Mouse (Mus musculus) telencephalon, adult 2 months (tissue): ENCODE measurements around the gene Foxo3.

Experiments used
- DNase-seq: peaks from one replicate; pipeline ENCODE4 v3.0.0-alpha.2; 2011; ENCODE audit warnings: low read depth, low spot score

Gene Foxo3

GRCm38 (mm10) chr10:42251749-42252323, 24.7 kb downstream of the Foxo3 start:
- DNase-seq: no peak

- no peak for DNase-seq
Observed at GRCm38 (mm10) chr10:42251203-42251602, 25.4 kb downstream of the Foxo3 start.

DNA sequence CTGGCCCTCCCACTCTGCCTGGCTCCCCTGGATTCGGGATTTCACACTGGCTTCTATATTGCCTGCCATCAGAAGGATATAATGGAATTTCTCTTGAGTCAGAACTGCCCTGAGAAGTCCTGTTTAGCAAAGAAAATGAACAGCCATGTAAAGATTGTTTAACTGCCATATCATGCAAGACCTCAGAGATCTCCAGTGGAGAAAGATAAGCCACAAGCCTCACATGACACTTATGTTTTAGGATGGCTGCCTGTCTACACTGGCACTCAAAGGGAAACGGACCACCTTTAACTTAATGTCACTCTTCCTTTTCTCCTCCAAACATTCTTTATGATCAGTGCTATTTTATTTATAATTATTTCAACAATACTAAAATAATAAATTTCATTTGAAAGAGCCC, 26.6 kb downstream of the Foxo3 start:
- no peak for DNase-seq

DNA sequence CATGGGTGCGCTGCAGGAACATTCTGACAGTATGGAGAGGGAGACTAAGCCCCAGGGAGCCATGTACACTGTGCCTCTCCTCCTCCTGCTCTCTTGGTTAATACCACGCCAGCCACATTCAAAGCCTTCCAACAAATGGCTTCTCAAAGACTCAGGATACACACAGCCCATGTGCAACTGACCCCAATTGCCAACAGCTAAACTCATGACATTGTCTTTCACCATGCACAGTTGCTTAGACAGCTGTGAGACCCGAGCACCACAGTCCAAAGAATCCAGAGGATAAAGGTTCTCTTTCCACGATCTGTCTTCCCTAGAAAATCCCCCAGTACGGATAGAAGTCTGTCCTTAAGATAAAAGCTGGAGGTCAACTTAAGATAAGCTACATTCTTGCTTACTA, 27.9 kb downstream of the Foxo3 start:
- DNase-seq: no peak

DNA sequence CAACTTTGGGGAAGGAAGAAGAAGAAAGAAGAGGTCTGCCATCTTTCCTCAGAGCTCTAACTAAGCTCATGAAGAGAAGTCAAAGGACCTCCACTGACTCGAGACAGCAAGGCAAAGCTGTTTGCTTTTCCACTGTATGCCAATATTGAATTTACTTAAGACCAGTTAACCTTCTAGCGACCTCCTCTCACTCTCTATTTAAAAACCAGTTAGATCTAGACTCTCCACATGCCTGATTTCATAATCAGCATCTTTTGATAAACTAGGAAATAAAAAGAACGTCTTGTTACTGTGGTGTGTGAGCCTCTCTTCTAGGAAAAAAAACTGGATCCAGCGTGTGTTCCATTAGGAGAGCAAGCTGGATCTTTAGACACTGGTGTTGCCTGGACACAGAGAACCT, 28.4 kb downstream of the Foxo3 start:
- no peak for DNase-seq

- no peak for DNase-seq
Observed at GRCm38 (mm10) chr10:42247125-42247816, 29.3 kb downstream of the Foxo3 start.

GRCm38 (mm10) chr10:42246483-42246882, 30.1 kb downstream of the Foxo3 start:
- no peak for DNase-seq

DNA sequence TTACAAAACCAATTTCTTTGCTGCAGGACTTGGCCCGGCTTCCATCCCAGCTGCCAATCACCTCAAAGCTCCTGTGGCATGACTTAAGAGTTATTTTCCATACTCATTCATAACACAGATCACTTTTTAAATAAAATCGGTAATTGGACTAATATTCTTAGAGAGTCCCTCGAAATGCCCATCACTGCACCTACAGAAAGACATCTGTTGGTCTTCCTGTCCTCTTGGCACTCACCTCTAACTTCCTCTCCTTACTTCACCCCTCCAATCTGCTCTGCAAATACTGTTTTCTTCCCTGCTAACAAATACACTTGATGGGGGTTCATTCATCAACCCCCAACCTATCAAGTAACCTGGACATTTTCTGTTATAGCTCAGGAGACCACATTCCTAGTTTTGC, 30.9 kb downstream of the Foxo3 start:
- no peak for DNase-seq

DNA sequence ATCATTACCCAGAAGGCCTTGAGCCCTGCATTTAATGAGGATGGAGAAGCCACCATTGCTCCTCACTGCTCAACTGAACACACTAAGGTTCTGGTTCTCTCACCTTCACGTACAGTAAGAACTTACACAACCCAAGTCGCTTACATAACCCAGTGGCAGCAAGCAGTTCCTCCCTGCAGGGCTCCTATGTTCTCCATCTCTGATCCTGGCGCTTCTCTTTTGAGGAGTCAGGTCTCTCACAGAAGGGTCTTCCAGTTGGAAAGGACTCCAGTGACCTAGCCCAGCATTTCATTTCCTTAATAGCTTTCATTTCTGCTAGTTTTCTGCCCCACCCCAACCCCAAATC, 31.3 kb downstream of the Foxo3 start:
- DNase-seq: no peak

- no peak for DNase-seq
Observed at GRCm38 (mm10) chr10:42244420-42245255, 31.9 kb downstream of the Foxo3 start.

- no peak for DNase-seq
Observed at GRCm38 (mm10) chr10:42243925-42244324, 32.6 kb downstream of the Foxo3 start.

- DNase-seq: no peak
Observed at GRCm38 (mm10) chr10:42242484-42242883, 34.1 kb downstream of the Foxo3 start.

DNA sequence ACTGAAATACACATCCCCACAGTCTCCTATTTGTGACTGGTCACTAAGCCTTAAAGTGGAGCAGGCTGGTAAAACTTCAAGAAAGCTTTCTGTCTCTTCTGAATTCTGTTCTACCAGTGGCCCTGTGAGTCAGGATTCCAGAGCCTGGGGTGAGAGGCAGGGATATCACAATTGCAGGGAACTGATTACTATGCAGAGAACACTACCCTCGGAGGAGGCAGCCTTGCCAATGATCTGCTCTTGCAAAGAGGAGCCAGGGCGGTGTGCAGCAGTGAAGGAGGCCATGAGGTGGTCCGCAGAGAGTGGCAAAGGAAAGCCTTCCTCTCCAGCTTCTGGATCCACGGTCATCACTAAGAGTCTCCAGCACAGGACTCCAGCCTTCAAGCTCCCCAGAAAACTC, 34.8 kb downstream of the Foxo3 start:
- DNase-seq: no peak

DNA sequence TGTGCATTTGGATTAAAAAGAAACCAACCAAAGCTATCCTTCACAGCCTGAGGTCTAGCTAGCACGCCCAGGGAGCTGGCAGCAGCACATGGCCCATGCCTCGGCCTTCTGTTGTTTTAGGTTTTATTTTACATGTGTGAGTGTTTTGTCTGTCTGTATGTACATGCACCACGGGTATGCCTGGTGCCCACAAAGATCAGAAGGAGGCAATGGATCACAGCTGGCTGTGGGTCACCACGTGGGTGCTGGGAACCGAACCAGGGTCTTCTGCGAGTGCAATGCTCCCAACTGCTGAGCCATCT, 36.8 kb downstream of the Foxo3 start:
- DNase-seq: no peak

DNA sequence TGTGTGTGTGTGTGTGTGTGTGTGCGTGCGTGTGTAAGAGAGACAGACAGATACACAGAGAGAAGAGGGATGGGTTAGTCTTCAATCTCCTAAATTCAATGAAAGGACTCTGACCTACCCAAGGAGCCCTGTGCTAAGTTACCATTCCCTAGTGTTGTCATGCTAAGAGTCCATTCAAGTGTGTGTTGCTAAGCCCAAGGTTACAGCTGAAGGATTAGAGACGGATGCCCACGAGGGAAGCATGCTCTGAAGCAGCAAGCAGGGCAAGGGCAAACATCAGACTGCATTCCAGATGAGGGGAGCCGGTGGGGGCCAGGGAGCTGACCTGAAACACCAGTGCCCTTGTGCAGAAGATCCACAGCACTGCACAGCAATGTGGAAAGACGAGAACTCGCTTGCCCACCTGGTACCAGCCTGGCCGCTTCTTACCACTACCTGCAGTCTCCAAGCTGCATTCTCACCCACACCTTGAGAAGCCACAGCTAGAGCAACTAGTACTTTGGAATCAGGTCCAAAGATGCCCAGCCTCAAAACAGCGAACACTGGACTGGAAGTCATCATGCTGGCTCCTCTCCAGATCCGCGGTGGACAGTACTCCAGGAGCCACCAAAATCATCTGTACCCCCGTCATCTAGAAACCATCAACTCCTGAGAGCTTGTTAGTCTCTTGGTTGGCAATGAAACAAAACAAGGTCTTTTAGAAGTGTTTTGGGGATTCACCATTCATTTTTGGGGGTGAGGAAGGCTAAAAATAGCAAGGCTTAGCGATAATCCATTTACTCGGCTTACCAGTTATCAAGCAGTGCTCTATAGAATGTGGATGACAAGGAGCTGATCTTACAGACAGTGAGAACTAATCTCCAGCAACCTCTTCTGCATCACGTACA, 37.4 kb downstream of the Foxo3 start:
- DNase-seq: no peak

DNA sequence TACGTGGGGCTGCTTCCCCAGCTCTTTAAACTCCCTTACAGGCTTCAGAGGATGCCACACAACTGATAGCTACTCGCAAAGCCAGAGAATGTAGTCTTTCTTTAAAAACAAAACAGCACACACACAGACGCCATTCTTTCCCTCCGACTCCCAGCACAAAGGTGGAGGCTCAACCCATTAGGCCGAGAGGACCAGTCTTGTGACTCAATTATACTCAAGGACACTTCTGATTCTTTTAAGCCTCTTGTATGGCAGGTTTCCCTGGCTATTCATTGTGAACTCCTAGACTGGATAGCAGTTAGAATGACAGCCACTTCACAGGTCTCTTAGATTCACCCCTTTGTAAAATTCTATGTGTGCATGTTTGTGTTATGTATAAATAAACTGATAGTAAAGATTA, 38.3 kb downstream of the Foxo3 start:
- DNase-seq: no peak

- no peak for DNase-seq
Observed at GRCm38 (mm10) chr10:42237556-42237955, 39.0 kb downstream of the Foxo3 start.

DNA sequence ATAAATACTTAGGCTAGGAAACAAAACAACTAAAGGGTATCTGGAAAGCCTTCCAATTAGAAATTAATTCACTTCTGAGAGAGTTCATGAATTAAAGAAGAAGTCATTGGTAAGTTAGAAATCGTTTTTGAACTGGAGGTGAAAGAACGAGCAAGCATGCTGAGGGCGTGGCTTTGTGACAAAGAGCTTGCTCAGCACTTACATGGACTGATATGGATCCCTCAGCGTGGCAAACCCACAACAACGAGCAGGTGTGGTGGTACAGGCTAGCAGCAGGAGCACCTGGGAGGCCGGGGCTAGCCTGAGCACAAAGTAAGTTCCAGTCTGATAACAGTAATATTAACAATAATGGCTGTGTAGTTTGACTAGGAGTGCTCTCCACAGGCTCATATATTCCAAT, 41.2 kb downstream of the Foxo3 start:
- DNase-seq: no peak

- DNase-seq: no peak
Observed at GRCm38 (mm10) chr10:42232977-42233376, 43.6 kb downstream of the Foxo3 start.

GRCm38 (mm10) chr10:42231847-42232246, 44.7 kb downstream of the Foxo3 start:
- DNase-seq: no peak

DNA sequence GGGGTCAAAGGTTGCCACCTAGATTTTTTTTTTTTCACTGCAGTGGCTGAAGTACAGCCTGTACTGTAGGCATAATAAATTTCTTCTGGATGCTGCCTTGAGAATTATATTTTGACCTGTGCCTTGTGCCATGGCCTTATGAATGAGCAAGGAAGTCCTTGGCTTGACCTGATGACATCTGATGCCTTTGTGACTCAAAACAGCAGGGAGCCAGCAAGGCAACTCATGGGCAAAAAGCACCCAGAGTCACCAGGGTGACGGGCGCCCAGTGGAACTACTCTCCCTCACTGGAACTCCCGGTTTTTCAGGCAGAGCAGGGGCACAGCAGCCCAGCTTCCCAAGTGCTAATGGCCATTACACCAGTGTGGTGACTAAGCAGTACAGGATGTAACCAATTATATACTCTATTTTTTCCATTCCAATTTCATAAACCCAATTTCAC, 45.4 kb downstream of the Foxo3 start:
- DNase-seq: no peak

DNA sequence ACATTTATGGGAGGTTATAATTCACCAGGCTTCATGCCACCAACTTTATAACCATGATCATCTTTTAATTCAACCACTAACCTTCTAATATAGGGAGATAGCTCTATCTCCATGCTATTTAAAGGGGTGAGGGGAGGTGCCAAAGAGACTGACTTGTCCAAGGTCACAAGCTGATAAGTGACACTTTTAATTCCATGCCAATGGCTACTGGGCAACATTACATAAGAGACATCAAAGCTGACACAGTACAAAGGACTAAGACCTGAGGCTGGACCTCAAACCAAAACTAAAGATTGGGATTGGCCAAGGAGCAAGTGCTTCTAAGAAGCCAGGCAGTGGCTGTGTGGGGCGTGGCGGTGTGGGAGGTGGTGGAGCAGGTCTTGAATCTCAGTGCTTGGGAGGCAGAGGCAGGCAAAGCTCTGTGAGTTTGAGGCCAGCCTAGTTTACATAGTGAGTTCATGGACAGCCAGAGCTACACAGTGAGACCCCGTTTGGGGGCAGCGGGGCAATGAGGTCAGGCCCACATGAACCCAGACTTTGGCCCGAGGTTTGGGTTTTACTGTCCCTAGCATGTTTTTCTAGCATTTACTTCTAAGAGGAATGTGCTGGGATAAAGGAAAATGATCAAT, 46.0 kb downstream of the Foxo3 start:
- no peak for DNase-seq
